Mouse (Mus musculus) spleen, adult 2 months (tissue): ENCODE results near the gene Hba-x.

Source experiments
- CTCF ChIP-seq: fragments of 200-500 bp; IDR thresholded peaks from 2 replicates; pipeline ENCODE4 v1.5.1; 2011; ENCODE audit warnings: mild to moderate bottlenecking, inconsistent platforms; ENCODE audit not compliant: insufficient read depth, insufficient read length, insufficient replicate concordance; ENCODE audit errors: extremely low read depth
- POLR2A ChIP-seq: fragments of 200-500 bp; IDR thresholded peaks from 2 replicates; pipeline ENCODE4 v1.6.1; 2011; ENCODE audit warnings: low read depth, low read length, inconsistent platforms

- no peak for TF ChIP-seq CTCF
- no peak for TF ChIP-seq POLR2A
Observed at GRCm38 (mm10) chr11:32248350-32248749, 27.9 kb upstream of the Hba-x start.
